Mouse (Mus musculus) cerebellum, adult (tissue): ENCODE data around the gene Tango6.

ENCODE experiments used
- ATAC-seq: cut with Nextera tagmentation; 2 replicates; pipeline ENCODE4 v1.9.2; 2017; ENCODE audit warnings: mild to moderate bottlenecking, moderate library complexity, mixed read lengths; ENCODE audit not compliant: insufficient number of reproducible peaks, low FRiP score, low TSS enrichment

The Tango6 gene

DNA sequence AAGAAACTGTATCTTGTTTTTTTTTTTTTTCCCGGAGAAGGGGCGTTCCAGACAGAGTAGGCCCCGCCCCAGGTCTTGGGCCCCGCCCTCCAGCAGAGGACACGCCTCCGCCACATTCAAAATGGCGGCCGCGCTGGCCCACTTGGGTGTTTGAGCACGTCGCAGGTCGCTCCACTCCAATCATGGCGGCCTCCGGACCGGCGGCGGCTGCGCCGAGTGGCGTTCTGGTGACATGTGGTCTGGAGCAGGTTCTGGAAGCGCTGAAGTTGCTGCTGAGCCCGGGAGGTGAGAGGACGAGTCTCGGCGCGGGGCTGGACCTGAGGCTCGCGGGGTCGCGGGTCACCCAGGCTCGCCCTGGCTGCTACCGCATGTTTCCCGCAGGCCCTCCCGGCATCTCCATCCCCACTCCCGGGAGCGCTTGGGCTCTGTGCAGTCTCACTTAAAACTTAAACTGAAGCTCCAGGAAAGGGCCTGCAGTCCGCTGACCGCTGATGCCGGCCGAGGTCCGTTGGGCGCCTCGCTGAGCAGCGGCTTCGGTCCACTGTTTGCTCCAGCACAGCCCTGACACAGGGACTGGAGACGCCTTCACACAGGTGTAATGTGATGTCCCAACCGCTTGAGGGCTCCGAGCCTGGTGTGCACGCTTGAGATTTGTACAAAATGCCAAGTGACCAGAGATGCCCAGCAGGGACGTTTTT lies at the start of gene Tango6:
Tango6 (plus strand) TSS at position 98 of the 698 bp plus-strand sequence.
- ATAC-seq = peak; percentile 93

DNA sequence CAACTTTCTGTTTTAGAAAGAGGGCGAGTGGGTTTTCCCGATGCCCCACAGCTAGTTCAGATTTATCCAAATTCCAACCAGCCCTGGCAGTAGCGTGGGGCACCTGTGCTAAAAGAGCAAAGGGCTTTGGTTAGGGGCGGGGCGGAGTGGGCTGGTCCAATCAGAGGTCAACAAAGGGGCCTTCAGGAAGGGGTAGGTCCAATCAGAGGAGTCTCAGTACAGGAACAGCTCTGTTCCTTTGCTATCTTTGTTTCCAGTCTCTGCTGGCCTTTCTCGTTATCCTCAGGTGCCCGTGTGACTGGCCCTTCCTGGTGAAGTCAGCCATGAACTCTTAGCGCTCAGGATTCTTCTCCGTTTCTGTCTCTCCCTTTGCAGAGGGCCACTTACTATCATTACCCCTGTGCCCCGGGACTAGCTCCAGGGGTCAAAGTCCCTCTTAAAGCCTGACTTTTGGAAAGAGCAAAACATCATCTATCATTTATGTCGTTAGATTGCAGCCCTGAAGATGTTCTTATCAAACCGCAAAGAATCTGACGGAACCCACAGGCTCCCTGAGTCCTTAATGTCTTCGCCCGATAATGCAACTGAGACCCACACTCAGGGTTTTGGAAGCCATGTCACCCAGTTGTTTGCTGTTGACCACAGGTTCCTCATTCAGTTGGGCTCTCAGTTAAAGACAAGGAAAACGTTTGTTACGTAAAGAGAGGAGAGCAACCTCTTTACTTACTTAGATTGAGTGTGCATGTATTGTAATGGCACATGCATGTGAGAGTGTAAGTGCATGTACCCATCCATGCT lies 49.3 kb upstream of the Tango6 start:
- no peak for ATAC-seq

DNA sequence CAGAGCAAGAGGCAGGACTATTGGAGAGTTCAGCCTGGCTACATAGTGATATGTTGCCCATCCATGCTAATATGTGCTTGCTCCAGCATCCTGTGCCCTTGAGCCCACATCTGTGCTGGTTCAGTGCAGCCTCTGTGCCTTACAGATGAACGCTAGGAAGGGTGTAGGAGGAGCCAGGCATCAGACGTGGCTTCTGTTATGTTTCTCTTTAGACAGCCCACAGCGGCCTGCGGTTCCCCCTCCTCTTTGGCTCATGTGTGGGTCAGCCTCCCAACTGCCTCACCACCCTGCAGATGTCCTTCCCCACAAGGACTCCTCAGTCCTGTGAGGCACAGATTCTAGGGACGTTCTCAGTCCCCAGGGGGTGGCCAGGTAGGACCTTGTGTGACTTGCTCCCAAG lies 47.6 kb upstream of the Tango6 start:
- no peak for ATAC-seq

DNA sequence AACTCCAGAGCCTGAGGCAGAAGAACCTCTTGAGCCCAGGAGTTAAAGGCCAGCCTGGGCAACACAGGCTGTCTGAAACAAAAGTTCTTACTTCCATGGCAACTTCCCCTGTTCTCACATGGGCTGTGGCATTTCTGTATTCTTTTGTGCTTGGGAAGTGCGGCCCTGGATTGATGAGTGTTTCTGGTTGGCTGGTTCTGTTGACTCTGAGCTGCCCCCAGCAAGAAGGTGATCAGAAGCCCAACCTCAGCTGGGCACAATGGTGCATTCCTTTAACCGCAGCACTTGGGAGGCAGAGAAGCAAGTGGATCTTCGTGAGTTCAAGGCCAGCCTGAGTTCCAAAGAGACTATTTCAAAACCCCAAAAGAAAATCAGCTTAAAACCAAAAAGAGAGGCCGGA lies 45.4 kb upstream of the Tango6 start:
- ATAC-seq = no peak

GRCm38 (mm10) chr8:106638768-106639295 lies 44.0 kb upstream of the Tango6 start:
- ATAC-seq = no peak

DNA sequence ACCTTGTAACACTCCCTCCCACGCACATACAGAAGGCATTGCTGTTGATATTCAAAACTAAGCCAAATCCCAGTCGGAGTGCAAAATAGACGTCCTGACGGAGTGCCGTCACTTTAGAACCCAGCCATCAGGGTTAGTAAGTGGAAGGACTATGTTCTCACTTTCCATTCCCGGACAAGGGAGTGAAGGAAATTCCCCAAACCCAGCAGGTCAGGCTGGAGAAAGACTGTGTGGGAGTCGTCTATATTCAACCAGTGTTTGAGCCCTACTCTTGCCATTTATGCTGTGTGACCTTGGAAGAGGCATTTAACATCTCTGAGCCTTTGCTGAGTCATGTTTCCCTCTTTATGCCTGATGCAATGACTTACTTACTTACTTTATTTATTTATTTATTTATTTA lies 42.7 kb upstream of the Tango6 start:
- no peak for ATAC-seq

DNA sequence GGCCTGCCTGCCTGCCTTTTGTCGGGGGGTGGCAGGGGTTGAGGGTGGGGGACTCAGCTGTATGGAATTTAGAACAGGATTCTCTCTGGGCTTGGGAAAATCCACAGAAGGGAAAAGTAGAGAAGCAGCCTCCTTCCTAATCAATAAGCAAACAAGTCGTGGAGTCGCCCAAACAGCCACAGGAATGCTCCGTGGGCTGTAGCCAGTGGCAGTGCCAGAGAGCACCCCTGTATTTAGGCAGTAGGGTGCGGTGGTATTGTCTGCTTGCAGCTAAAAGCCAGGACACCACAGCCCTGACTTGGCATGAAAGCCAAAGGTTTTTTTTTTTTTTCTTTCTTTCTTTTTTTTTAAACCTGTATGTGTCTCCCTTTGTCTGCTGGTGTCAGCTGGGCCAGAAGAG lies 41.9 kb upstream of the Tango6 start:
- ATAC-seq = no peak

DNA sequence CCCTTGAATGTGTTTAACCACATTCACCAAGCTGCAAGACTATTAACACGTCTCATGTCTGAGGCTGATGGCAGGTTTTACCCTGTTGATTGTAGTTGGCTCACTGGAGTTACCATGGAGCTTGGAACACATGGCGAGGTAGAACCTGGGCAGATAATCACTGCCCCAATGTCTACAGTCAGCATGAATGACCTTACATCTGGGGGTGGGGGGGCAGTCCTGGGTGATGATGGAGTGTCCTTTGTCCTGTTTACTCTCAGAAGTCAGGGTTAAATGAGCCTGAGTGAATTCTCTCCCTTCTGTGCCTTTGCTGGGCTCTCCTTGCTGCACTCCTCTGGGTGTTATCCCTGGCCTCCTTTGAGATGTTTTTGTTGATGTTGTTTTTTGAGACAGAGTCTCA lies 40.7 kb upstream of the Tango6 start:
- no peak for ATAC-seq

- no peak for ATAC-seq
Measured at GRCm38 (mm10) chr8:106643100-106643499, 39.8 kb upstream of the Tango6 start.

DNA sequence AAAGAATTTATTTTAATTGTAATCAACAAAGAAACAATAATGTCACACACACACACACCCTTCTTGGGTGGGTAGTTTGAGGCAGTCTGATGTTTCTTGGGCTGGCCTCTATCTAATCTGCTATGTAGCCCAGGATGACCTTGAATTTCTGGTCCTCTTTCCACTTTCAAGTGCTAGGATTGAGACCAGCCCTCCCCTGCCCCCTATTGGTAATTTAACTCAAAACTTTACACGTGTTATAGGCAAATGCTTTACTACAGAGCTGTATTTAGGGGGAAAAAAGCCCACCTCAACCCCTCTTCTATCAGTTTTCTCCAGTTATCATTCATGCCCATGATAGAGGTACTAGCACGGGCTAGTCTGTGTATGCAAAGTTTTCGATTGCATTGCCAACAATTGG lies 37.9 kb upstream of the Tango6 start:
- ATAC-seq = no peak

DNA sequence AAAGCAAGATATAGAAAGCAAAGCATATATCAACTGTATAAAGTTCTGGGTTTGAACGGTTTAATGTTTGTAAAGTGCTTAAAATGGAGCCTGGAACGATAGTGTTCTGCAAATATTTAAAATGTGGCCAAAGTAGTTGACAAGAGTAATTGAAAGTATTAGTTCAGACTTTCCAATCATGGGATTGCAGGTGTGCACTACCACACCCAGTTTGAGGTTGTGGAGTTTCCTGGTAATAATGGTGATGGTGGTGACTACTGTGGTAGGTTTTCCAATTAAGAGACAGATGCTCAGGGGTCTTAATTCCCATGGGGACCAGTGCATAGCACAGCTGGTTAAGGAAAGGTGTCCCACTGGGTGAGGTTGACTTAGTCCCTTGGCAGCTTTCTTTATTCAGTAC lies 36.7 kb upstream of the Tango6 start:
- ATAC-seq = no peak

DNA sequence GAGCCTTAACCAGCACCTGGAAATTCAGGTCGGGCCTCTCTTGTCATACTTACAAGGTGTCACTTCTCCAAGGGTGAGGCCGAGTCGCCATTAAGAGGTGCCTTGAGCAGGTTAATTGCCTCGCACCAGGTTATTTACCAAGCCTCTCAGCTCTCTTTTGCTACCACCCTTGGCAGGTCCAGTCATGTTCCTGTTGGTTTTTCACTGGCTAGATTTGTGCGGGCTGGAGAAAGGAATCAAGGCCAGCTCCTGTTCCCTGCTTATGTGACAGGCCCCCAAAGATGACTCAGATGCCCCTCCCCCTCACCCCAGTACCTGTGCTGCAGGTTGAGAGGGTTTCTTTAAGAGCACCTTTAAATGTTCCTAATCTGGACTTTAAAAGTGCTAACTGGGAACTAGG lies 36.1 kb upstream of the Tango6 start:
- no peak for ATAC-seq

- ATAC-seq = peak; percentile 53; the same call in 1 of the 2 replicates
Measured at GRCm38 (mm10) chr8:106647387-106647786, 35.5 kb upstream of the Tango6 start.

- no peak for ATAC-seq
Measured at GRCm38 (mm10) chr8:106648421-106648820, 34.4 kb upstream of the Tango6 start.

DNA sequence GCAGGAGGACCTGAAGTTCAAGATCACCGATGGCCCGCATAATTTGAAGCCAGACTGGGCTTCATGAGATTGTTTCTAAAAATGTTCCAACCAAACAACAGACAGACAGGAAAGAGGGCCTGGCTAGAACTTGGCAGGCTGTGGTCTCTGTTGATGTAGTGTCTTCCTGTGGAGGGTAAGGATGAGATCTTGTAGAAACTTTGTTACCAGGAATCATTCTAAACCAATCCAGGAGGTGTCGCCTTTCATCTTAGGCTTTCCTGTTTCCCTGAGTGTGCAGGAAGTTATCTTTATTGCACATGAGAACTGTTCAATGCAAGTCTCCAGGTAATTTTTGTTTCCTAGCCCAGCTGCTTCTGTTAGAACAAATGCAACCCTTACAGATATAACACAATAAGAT lies 30.9 kb upstream of the Tango6 start:
- no peak for ATAC-seq

DNA sequence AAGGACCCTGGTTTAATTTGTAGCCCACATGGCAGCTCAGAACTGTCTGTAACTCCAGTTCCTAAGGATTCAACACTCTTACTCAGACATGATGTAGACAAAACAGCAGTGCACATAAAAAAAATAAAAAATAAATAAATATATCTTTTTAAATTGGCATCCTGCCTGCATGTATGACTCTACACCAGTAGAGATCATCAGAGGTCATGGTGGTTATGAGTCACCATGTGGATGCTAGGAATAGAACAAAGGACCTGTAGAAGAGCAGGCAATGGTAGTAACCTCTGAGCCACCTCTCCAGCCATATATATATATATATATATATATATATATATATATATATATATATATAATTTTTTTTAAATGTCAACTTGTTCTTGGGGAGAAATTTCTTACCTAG lies 26.8 kb upstream of the Tango6 start:
- ATAC-seq = no peak

- ATAC-seq = no peak
Measured at GRCm38 (mm10) chr8:106672786-106673185, 10.1 kb upstream of the Tango6 start.

GRCm38 (mm10) chr8:106674318-106674717 lies 8.6 kb upstream of the Tango6 start:
- ATAC-seq = no peak

- no peak for ATAC-seq
Measured at GRCm38 (mm10) chr8:106674894-106675293, 8.0 kb upstream of the Tango6 start.

DNA sequence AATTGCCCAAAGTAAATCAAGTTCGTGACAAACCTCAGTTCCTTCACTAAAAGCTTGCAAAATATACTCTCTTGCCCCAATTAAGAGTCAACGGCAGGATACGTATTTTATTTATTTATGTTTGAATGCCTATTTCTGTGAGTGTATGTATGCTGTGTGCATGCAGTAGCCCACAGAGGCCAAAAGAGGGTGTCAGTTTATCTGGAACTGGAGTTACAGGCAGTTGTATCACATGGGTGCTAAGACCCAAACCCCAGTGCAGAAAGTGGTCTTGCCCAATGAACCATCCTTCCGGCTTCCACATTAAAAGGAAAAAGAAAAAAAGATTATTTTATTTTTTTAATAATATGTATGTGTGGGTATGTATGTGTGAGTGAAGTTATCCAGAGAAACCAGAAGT lies 1.5 kb downstream of the Tango6 start:
- no peak for ATAC-seq

GRCm38 (mm10) chr8:106687479-106687878 lies 4.6 kb downstream of the Tango6 start:
- no peak for ATAC-seq
